Mouse (Mus musculus): Measurements from ENCODE around the gene Ceacam20.

GRCm38 (mm10) chr7:19945821-19946515 is 19.2 kb upstream of the Ceacam20 start:
- TF ChIP-seq CTCF (IDR thresholded peaks at IDR 0.05; ENCODE audit: control insufficient read depth, insufficient read depth, insufficient replicate concordance, low read depth, low read length): no peak
- TF ChIP-seq POLR2A (IDR thresholded peaks at IDR 0.05; ENCODE audit: control insufficient read depth, low read depth, low read length): no peak

Data from testis, adult 2 months (tissue).